Mouse (Mus musculus): ENCODE data around the gene Inpp4b.

GRCm38 (mm10) chr8:81399071-81399470 lies 56.7 kb downstream of the Inpp4b start:
- TF ChIP-seq POLR2A (IDR thresholded peaks at IDR 0.05; ENCODE audit: control insufficient read depth, extremely low read depth, insufficient read depth, low read length, poor library complexity) (no peak), CTCF (IDR thresholded peaks at IDR 0.05; ENCODE audit: borderline replicate concordance, control insufficient read depth, extremely low read depth, insufficient read depth, low read length, poor library complexity) (no peak)
